Mouse (Mus musculus) forebrain, embryonic 13.5 days (tissue): Measurements from ENCODE around the gene Ly6g6d. TPM values are rescaled to one million over a fixed set of nuclear protein-coding genes. Genes with fewer than 3 reads are reported as not detected.
A peak's percentile ranks its signal among the peaks of the same experiment; 100 is the strongest.

Source experiments
- ATAC-seq: fragments of 200-750 bp; cut with Nextera tagmentation; 2 replicates; pipeline ENCODE4 v1.8.0; 2017
- H3K27ac ChIP-seq: fragments of 300-500 bp; sonication (generic); 2 replicates; pipeline ENCODE4 v1.5.1; 2015; ENCODE audit warnings: inconsistent platforms, mild to moderate bottlenecking, moderate library complexity
- H3K27me3 ChIP-seq: fragments of 300-500 bp; sonication (generic); 2 replicates; pipeline ENCODE4 v1.6.1; 2015; ENCODE audit warnings: mild to moderate bottlenecking, inconsistent platforms
- H3K36me3 ChIP-seq: fragments of 300-500 bp; sonication (generic); 2 replicates; pipeline ENCODE4 v1.6.1; 2015; ENCODE audit warnings: mild to moderate bottlenecking, inconsistent platforms; ENCODE audit not compliant: poor library complexity, severe bottlenecking
- H3K4me1 ChIP-seq: fragments of 300-500 bp; sonication (generic); 2 replicates; pipeline ENCODE4 v1.6.1; 2015; ENCODE audit warnings: inconsistent platforms
- H3K4me2 ChIP-seq: fragments of 300-500 bp; sonication (generic); 2 replicates; pipeline ENCODE4 v1.6.1; 2015; ENCODE audit warnings: inconsistent platforms, mild to moderate bottlenecking, moderate library complexity
- H3K4me3 ChIP-seq: fragments of 300-500 bp; sonication (generic); 2 replicates; pipeline ENCODE4 v1.5.1; 2015; ENCODE audit warnings: mild to moderate bottlenecking, inconsistent platforms
- H3K9ac ChIP-seq: fragments of 300-500 bp; sonication (generic); 2 replicates; pipeline ENCODE4 v1.6.1; 2015; ENCODE audit warnings: mild to moderate bottlenecking, inconsistent platforms
- H3K9me3 ChIP-seq: fragments of 300-500 bp; sonication (generic); replicated peaks from 2 replicates; pipeline ENCODE4 v1.6.1; 2016; ENCODE audit warnings: inconsistent platforms
- WGBS: fragments of 180-500 bp; shearing (Covaris S2); methylation state at CpG from one replicate; pipeline ENCODE4 v1.1.7; 2015; 5-methylcytosine and 5-hydroxymethylcytosine counted together
- polyA plus RNA-seq: library from polyadenylated mRNA; unstranded; fragments of >200 nt; fragmentation: Nextera tagmentation; extraction: Ambion mirVana; gene quantifications from 2 replicates; pipeline ENCODE4 v1.2.1, GENCODE M21; 2015

The Ly6g6d gene
- polyA plus RNA-seq, 1 experiment from 2014 or later: 0.58 TPM

DNA sequence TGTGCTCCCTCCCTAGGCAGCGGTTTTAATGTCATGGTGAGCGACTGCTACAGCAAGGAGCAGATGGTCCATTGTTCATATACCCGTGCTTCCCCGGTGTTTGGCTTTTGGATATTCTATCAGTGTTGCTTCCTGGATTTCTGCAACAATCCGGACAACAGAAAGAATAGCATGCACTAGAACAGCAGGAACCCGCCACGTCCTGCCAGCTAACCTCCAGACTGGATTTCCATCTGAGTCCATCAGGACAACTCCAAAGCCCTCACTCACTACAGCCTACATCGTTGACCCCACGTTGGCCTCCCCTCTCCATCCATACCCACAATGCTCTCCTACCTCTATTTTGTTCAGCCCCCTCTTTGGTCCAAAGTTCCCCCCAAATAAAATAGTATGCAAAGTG is 33.9 kb upstream of the Ly6g6d start:
- 73% methylated on average over 9 of the region's 9 CpGs for WGBS
- no peak overlapping the region for H3K27ac ChIP-seq
- no peak for ATAC-seq
- no peaks in the 10 kb centered on the region for H3K27me3 ChIP-seq
- no peak overlapping the region for H3K4me3 ChIP-seq
- H3K4me2 ChIP-seq: no peak overlapping the region
- H3K9me3 ChIP-seq: no peaks in the 10 kb centered on the region
- peaks cover 31% of the 10 kb centered on the region for H3K36me3 ChIP-seq
- H3K4me1 ChIP-seq: no peaks in the 10 kb centered on the region
- H3K9ac ChIP-seq: peak overlapping the region; percentile 12; the same call in 1 of the 2 replicates

DNA sequence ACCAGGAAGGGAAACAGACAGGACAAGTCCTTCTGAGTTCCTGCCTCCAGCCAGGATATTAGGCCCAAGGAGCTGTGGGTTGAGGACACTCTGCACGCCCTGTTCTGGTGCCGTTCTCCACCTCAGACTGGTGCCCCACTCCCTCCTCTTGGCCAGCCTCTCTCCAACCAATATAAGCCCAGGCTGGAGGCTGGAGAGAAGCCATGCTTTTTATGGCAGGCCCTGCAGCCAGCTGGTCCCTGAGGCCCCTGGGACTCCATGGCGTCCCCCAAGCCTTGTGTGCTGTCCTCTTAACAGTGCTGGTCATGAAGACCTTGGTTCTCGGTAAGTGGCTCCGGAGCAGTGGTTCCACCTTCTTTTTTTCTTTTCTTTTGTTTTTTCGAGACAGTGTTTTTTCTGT is 30.2 kb upstream of the Ly6g6d start, which contains the start of gene Ly6g5c:
Ly6g5c (plus strand) TSS at position 183 of the 400 bp plus-strand sequence.
- no peak for ATAC-seq
- Histone ChIP-seq H3K4me2 (no peak within 1 kb of the TSS), H3K36me3 (peaks cover 9% of the 10 kb centered on the region), H3K4me1 (peaks cover 7% of the 10 kb centered on the region), H3K27ac (no peak within 1 kb of the TSS), H3K27me3 (no peaks in the 10 kb centered on the region), H3K9me3 (no peaks in the 10 kb centered on the region), H3K9ac (no peak within 1 kb of the TSS), H3K4me3 (no peak within 1 kb of the TSS)
- WGBS: 86% methylated on average over 6 of the region's 6 CpGs

DNA sequence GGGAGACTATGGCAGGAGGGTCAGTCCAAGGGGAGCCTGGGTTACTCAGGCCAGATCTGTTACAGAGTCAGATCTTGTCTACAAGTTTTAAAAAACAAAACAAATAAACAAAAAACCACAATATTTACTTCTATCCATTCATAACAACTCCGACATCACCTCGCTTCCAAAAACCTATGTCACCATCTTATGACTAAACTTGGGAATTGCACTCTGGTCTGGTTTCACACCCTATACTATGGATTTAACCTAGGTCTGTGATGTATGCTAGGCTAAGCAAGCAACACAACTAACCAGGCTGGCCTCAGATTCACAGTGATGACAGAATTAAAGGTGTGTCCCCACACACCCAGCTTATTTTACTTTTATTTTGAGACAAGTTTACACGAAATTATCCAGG is 28.7 kb upstream of the Ly6g6d start:
- Histone ChIP-seq H3K4me2 (peak overlapping the region; percentile 49), H3K4me1 (peaks cover 7% of the 10 kb centered on the region), H3K9me3 (no peaks in the 10 kb centered on the region), H3K4me3 (no peak overlapping the region; the same call in 1 of the 2 replicates), H3K27ac (no peak overlapping the region), H3K27me3 (no peaks in the 10 kb centered on the region), H3K36me3 (peaks cover 24% of the 10 kb centered on the region), H3K9ac (0 out of 2 replicates have a peak overlapping the region, but pooled peaks have one; percentile 57)
- ATAC-seq: 0 out of 2 replicates have a peak, but pooled peaks have one; percentile 27
- WGBS: 58% methylated on average over 3 of the region's 3 CpGs

DNA sequence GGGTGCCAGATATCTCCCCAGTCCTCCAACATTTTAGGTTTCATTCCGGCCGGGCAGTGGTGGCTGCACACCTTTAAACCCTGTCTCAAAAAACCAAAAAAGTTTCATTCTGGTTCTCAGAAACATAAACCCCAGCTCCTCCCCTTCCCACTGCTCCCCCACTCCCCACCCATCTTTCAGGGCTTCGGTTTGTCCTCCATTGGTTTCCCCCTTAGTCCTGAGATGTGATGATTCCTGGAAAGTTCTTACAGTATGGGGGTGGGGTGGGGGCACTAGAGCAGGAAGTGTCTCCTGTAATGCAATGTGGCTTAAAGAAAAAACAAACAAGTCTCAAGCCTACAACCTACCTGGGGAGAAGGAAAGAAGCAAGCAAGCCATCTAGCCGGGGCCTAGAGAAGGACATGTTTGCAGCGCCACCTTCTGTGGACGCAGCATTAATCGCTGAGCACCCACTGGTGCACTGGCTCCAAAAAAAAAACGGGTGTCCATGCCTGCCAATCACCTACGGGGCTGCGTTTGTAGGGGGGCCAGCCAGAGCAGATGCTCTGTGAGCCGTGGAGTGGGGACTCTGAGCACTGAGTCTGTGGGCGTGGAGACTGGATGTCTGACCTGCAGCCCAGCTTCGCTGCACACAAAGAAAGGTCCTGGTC is 28.0 kb upstream of the Ly6g6d start:
- H3K9ac ChIP-seq: peak overlapping the region; percentile 57; the same call in 1 of the 2 replicates
- WGBS: 23% methylated on average over 13 of the region's 13 CpGs
- no peaks in the 10 kb centered on the region for H3K9me3 ChIP-seq
- peaks cover 31% of the 10 kb centered on the region for H3K36me3 ChIP-seq
- H3K4me1 ChIP-seq: peaks cover 7% of the 10 kb centered on the region
- ATAC-seq: no peak
- peak overlapping the region; percentile 49 for H3K4me2 ChIP-seq
- H3K4me3 ChIP-seq: peak overlapping the region; percentile 15; the same call in 1 of the 2 replicates
- H3K27ac ChIP-seq: no peak overlapping the region; the same call in 1 of the 2 replicates
- no peaks in the 10 kb centered on the region for H3K27me3 ChIP-seq

DNA sequence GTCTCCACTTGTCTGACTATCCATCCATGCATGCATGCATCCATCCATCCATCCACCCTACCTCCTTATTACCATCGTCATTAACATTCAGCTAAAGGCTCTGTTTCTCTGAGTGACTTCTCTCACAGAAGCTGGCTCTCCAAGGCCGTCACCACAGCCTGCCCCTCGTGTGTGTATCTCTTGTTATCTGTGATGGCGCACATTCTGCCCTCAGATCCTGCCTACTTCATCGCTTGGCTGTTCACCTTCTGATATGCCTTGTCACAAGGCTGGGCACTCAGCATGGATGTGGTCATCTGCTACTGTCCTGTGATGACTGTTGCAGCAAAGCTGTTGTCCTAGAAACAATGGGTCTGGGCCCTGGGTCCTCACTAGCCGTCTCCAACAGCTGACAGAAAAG is 26.9 kb upstream of the Ly6g6d start:
- 82% methylated on average over 6 of the region's 6 CpGs for WGBS
- peaks cover 7% of the 10 kb centered on the region for H3K4me1 ChIP-seq
- peaks cover 42% of the 10 kb centered on the region for H3K36me3 ChIP-seq
- no peaks in the 10 kb centered on the region for H3K27me3 ChIP-seq
- no peak for ATAC-seq
- H3K9me3 ChIP-seq: no peaks in the 10 kb centered on the region
- H3K4me3 ChIP-seq: no peak overlapping the region
- H3K9ac ChIP-seq: 0 out of 2 replicates have a peak overlapping the region, but pooled peaks have one; percentile 4
- no peak overlapping the region for H3K4me2 ChIP-seq
- H3K27ac ChIP-seq: no peak overlapping the region

DNA sequence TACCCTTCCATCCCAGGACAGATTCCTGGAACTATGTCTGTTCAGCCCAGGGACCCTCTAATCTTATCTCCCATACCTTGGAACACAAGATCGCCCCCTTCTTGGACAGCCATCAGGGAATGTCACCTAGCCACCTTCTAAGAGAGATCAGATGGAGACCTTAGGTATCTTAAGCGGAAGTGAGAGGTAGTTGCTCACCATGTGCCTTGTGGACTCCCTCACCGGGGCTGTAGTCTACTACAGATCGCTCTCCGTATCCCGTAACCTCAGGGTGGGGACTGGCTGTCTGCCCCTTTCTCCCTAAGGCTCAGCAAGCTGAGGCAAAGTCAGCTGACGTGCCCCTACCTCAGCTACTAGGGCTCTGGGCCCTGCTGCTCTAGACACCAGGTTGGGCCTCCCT is 26.2 kb upstream of the Ly6g6d start:
- H3K4me3 ChIP-seq: no peak overlapping the region
- H3K27me3 ChIP-seq: no peaks in the 10 kb centered on the region
- WGBS: 89% methylated on average over 7 of the region's 7 CpGs
- H3K9me3 ChIP-seq: no peaks in the 10 kb centered on the region
- peak overlapping the region; percentile 4; the same call in 1 of the 2 replicates for H3K9ac ChIP-seq
- peaks cover 49% of the 10 kb centered on the region for H3K36me3 ChIP-seq
- H3K4me1 ChIP-seq: peaks cover 7% of the 10 kb centered on the region
- ATAC-seq: no peak
- no peak overlapping the region for H3K4me2 ChIP-seq
- no peak overlapping the region for H3K27ac ChIP-seq

DNA sequence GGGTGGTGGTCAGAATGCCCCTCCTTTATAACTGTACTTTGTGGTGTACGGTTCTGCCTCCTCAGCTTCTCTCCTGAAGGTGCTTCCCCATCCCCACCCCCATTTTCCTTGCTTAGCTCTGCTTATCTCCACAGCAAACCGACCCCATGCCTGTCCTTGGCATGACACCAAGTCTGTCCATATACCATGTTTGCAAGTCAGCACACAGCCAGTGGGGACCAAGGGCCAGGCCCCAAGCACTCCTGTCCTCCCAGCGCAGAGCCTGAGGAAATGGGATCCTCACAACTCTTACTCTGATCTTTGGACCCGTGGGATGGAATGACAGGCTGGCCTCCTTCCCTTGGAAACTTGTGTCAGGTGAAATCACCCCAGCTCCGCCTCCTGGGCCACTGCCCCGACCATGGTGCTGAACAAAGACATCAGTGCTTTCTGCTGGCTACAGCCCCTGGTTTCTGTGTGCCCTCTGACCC is 25.4 kb upstream of the Ly6g6d start:
- peaks cover 57% of the 10 kb centered on the region for H3K36me3 ChIP-seq
- no peak overlapping the region for H3K4me2 ChIP-seq
- no peak overlapping the region for H3K4me3 ChIP-seq
- no peak for ATAC-seq
- no peak overlapping the region for H3K27ac ChIP-seq
- H3K9ac ChIP-seq: no peak overlapping the region
- H3K9me3 ChIP-seq: no peaks in the 10 kb centered on the region
- WGBS: 80% methylated on average over 6 of the region's 6 CpGs
- peaks cover 7% of the 10 kb centered on the region for H3K4me1 ChIP-seq
- no peaks in the 10 kb centered on the region for H3K27me3 ChIP-seq

DNA sequence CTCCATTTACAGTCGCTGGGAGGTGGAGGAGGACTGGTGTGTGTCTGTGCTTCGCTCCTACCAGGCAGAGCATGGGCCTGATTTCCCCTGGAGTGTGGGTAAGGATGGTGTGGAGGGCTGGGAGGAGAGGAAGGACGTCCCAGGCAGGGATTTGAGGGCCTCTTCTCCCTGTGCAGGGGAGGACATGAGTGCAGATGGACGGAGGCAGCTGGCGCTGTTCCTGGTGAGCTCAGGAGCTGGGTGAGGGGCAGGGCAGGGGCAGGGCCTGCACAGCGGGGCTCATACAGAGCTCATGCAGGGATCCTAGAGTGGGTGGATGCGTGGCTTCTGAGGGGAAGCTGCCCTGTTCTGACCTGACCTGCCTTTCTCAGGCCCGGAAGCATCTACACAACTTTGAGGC is 24.4 kb upstream of the Ly6g6d start:
- ATAC-seq: no peak
- H3K9ac ChIP-seq: 0 out of 2 replicates have a peak overlapping the region, but pooled peaks have one; percentile 12
- H3K4me1 ChIP-seq: peaks cover 7% of the 10 kb centered on the region
- peaks cover 66% of the 10 kb centered on the region for H3K36me3 ChIP-seq
- H3K4me2 ChIP-seq: no peak overlapping the region
- H3K27ac ChIP-seq: no peak overlapping the region
- no peaks in the 10 kb centered on the region for H3K27me3 ChIP-seq
- 74% methylated on average over 8 of the region's 8 CpGs for WGBS
- H3K9me3 ChIP-seq: no peaks in the 10 kb centered on the region
- no peak overlapping the region for H3K4me3 ChIP-seq

DNA sequence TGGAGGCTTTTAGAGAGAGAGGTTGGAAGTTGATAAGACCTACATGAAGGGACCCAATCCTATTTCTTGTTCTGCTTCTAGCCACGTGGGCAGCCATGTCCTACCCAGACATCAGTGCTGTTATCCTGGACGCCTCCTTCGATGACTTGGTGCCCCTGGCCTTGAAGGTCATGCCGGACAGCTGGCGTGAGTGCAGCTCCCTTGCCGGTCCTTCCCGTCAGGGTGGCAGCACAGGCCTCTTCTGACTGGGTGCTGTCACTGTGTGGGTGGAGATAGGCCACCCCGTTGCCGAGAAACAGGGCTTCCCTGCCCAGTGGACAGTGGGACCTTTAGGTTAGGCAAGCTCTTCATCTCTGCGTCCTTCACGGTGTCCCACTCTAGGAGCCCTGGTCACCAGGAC is 23.3 kb upstream of the Ly6g6d start:
- Histone ChIP-seq H3K36me3 (peaks cover 77% of the 10 kb centered on the region), H3K4me3 (no peak overlapping the region), H3K27ac (no peak overlapping the region), H3K4me2 (no peak overlapping the region), H3K9ac (no peak overlapping the region), H3K9me3 (no peaks in the 10 kb centered on the region), H3K4me1 (peaks cover 5% of the 10 kb centered on the region), H3K27me3 (no peaks in the 10 kb centered on the region)
- ATAC-seq: no peak
- 94% methylated on average over 11 of the region's 11 CpGs for WGBS

DNA sequence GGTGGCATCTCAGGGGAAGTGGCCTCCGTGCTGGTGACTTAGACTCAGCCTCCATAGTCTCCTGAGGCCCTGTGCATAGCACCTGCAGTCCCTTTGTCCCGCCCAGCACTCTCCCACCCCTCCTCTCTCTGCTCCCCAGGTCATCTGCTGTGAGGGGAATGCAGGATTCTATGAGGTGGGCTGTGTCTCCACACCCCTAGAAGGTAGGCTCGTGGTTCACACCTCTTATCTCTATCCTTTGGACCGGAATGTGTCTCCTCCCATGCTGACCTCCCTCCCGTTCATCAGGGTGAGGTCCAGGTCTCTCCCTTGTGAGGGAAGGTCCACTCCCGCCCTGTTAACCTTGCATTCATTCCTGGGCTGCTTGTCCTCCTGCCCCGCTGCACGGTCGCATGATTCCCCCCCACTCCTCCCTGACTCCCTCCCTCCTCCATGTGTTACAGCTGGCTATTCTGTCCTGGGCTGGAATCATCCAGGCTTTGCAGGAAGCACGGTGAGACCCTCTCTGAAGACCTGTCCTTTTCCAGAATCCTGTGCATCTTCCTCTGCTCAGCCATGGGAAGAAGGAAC is 22.4 kb upstream of the Ly6g6d start:
- WGBS: 72% methylated on average over 10 of the region's 10 CpGs

DNA sequence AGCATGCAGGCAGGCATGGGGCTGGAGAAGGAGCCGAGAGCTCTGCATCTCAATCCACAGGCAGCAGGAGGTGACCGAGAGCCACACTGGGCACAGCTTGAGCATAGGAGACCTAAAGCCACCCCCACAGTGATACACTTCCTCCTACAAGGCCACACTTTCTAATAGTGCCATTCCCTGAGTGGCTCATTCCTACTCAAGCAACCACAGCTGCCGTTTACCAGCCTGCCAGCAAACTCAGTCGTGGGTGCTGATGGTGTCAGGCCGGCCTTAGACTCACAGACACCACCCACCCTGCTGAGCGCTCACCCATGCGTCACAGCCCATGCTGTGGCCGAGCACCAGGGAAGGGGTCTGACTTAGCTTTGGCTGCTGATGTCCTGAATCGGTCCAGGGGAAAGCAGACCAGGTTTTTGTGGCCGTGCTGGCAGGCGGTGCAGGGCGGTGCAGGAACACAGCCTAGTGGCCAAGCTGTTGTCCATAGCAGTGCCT is 19.3 kb upstream of the Ly6g6d start:
- Histone ChIP-seq H3K27ac (no peak overlapping the region), H3K9ac (no peak overlapping the region), H3K4me2 (no peak overlapping the region), H3K27me3 (no peaks in the 10 kb centered on the region), H3K4me3 (no peak overlapping the region), H3K36me3 (peaks cover 99% of the 10 kb centered on the region), H3K9me3 (no peaks in the 10 kb centered on the region), H3K4me1 (no peaks in the 10 kb centered on the region)
- WGBS: 84% methylated on average over 12 of the region's 12 CpGs
- no peak for ATAC-seq

More for the DNA sequence above, 22.4 kb upstream of the Ly6g6d start:
- H3K4me2 ChIP-seq: no peak overlapping the region
- no peak for ATAC-seq
- H3K36me3 ChIP-seq: peaks cover 86% of the 10 kb centered on the region
- no peaks in the 10 kb centered on the region for H3K4me1 ChIP-seq
- no peaks in the 10 kb centered on the region for H3K9me3 ChIP-seq
- no peak overlapping the region for H3K4me3 ChIP-seq
- no peak overlapping the region for H3K27ac ChIP-seq
- no peak overlapping the region for H3K9ac ChIP-seq
- no peaks in the 10 kb centered on the region for H3K27me3 ChIP-seq

DNA sequence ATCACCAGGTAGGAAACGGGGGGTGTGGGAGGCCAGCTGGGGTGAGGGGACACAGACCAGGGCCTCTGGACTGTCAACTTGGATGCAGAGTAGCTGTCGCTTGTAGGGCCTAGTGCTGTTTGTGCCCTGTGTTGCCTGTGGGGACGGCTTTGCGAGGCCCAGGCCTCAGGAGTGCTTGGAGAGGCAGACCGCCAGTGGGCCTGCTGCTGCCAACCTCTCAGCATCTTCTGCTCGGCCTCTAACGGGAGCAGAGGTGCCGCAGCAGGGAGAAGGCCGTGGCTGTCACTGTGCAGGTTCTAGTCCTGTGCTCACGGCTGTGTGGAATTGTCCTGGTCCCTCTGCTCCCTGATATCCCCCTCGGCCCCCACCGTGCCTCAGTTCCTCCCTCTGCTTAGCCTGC is 18.7 kb upstream of the Ly6g6d start:
- no peak overlapping the region for H3K9ac ChIP-seq
- H3K9me3 ChIP-seq: no peaks in the 10 kb centered on the region
- H3K27ac ChIP-seq: no peak overlapping the region
- H3K27me3 ChIP-seq: no peaks in the 10 kb centered on the region
- H3K36me3 ChIP-seq: peaks cover 98% of the 10 kb centered on the region
- no peak overlapping the region for H3K4me2 ChIP-seq
- no peaks in the 10 kb centered on the region for H3K4me1 ChIP-seq
- no peak for ATAC-seq
- WGBS: 85% methylated on average over 12 of the region's 12 CpGs
- H3K4me3 ChIP-seq: no peak overlapping the region
